Mouse (Mus musculus): ENCODE data around the gene Sytl1.

Gene Sytl1

GRCm38 (mm10) chr4:133211751-133212561, 51.0 kb downstream of the Sytl1 start, which contains the start of the genes Cd164l2 and Gpr3:
Gene Cd164l2 (plus strand): TSS chr4:133212131.
Gene Gpr3 (minus strand): TSS chr4:133212536.
- no peak for DNase-seq (ENCODE audit: low spot score)

GRCm38 (mm10) chr4:133210788-133211390, 52.0 kb downstream of the Sytl1 start:
- DNase-seq (ENCODE audit: low spot score): no peak

GRCm38 (mm10) chr4:133210023-133210787, 52.7 kb downstream of the Sytl1 start:
- DNase-seq (ENCODE audit: low spot score): no peak

- no peak for DNase-seq (ENCODE audit: low spot score)
These were observed 53.5 kb downstream of the Sytl1 start for GRCm38 (mm10) chr4:133209366-133209765.

- no peak for DNase-seq (ENCODE audit: low spot score)
These were observed 58.5 kb downstream of the Sytl1 start for GRCm38 (mm10) chr4:133204379-133204778.

GRCm38 (mm10) chr4:133203591-133203990, 59.3 kb downstream of the Sytl1 start:
- no peak for DNase-seq (ENCODE audit: low spot score)

Data from left cerebral cortex, adult 11 months (tissue).